Mouse (Mus musculus): ENCODE measurements around the gene Olfr266. TPM values are rescaled to one million over a fixed set of nuclear protein-coding genes. Genes with fewer than 3 reads are reported as not detected.

Gene Olfr266
- not detected in 2 replicates for polyA plus RNA-seq (2015; fragmentation: Nextera tagmentation; extraction: Ambion mirVana)

- H3K4me1 ChIP-seq (replicated peaks): no peaks in the 10 kb centered on the region
- no peaks in the 10 kb centered on the region for H3K9me3 ChIP-seq
- no peak for ATAC-seq (ENCODE audit: low read depth)
- H3K4me3 ChIP-seq: no peak within 1 kb of the TSS
- H3K9ac ChIP-seq: no peak within 1 kb of the TSS
- no peak within 1 kb of the TSS for H3K4me2 ChIP-seq
- WGBS: 78% methylated on average over 1 of the region's 1 CpGs
- H3K36me3 ChIP-seq: no peaks in the 10 kb centered on the region
- H3K27me3 ChIP-seq: no peaks in the 10 kb centered on the region
- H3K27ac ChIP-seq (replicated peaks): no peak within 1 kb of the TSS
Observed at GRCm38 (mm10) chr3:106826187-106826586, at the start of gene Olfr266. TSS of gene Olfr266 (minus strand) at chr3:106826287.

- Histone ChIP-seq H3K36me3 (no peaks in the 10 kb centered on the region), H3K9me3 (no peaks in the 10 kb centered on the region), H3K9ac (no peak overlapping the region), H3K27me3 (no peaks in the 10 kb centered on the region), H3K27ac (replicated peaks) (no peak overlapping the region), H3K4me3 (no peak overlapping the region), H3K4me2 (no peak overlapping the region), H3K4me1 (replicated peaks) (no peaks in the 10 kb centered on the region)
- no peak for ATAC-seq (ENCODE audit: low read depth)
- 91% methylated on average over 1 of the region's 1 CpGs for WGBS
Observed at GRCm38 (mm10) chr3:106875626-106876025, 49.5 kb upstream of the Olfr266 start.

GRCm38 (mm10) chr3:106872893-106873292 is 46.8 kb upstream of the Olfr266 start:
- no peak overlapping the region for H3K4me3 ChIP-seq
- H3K9me3 ChIP-seq: no peaks in the 10 kb centered on the region
- H3K4me1 ChIP-seq (replicated peaks): no peaks in the 10 kb centered on the region
- no peak overlapping the region for H3K4me2 ChIP-seq
- no peak overlapping the region for H3K9ac ChIP-seq
- no peak for ATAC-seq (ENCODE audit: low read depth)
- no peaks in the 10 kb centered on the region for H3K27me3 ChIP-seq
- H3K27ac ChIP-seq (replicated peaks): no peak overlapping the region
- no peaks in the 10 kb centered on the region for H3K36me3 ChIP-seq

GRCm38 (mm10) chr3:106832107-106832506 is 6.0 kb upstream of the Olfr266 start:
- 100% methylated on average over 1 of the region's 1 CpGs for WGBS
- Histone ChIP-seq H3K9me3 (peaks cover 15% of the 10 kb centered on the region; the same call in 1 of the 2 replicates), H3K4me1 (replicated peaks) (no peaks in the 10 kb centered on the region), H3K9ac (no peak overlapping the region), H3K27ac (replicated peaks) (no peak overlapping the region), H3K4me3 (no peak overlapping the region), H3K4me2 (no peak overlapping the region), H3K36me3 (no peaks in the 10 kb centered on the region), H3K27me3 (no peaks in the 10 kb centered on the region)
- ATAC-seq (ENCODE audit: low read depth): no peak

GRCm38 (mm10) chr3:106817676-106818075 is 8.4 kb downstream of the Olfr266 start:
- Histone ChIP-seq H3K9ac (no peak overlapping the region), H3K4me1 (replicated peaks) (no peaks in the 10 kb centered on the region), H3K9me3 (0 out of 2 replicates have a peak, but pooled peaks cover 3% of the 10 kb centered on the region), H3K4me3 (no peak overlapping the region), H3K27me3 (no peaks in the 10 kb centered on the region), H3K36me3 (no peaks in the 10 kb centered on the region), H3K27ac (replicated peaks) (no peak overlapping the region), H3K4me2 (no peak overlapping the region)
- ATAC-seq (ENCODE audit: low read depth): no peak
- WGBS: 84% methylated on average over 2 of the region's 2 CpGs

- Histone ChIP-seq H3K9ac (no peak overlapping the region), H3K27ac (replicated peaks) (no peak overlapping the region), H3K4me2 (no peak overlapping the region), H3K36me3 (no peaks in the 10 kb centered on the region), H3K4me3 (no peak overlapping the region), H3K27me3 (no peaks in the 10 kb centered on the region), H3K4me1 (replicated peaks) (no peaks in the 10 kb centered on the region), H3K9me3 (no peaks in the 10 kb centered on the region)
- no peak for ATAC-seq (ENCODE audit: low read depth)
- 74% methylated on average over 2 of the region's 2 CpGs for WGBS
Observed at GRCm38 (mm10) chr3:106808972-106809695, 17.0 kb downstream of the Olfr266 start.

GRCm38 (mm10) chr3:106798079-106798478 is 28.0 kb downstream of the Olfr266 start:
- Histone ChIP-seq H3K27me3 (no peaks in the 10 kb centered on the region), H3K9me3 (peaks cover 6% of the 10 kb centered on the region; the same call in 1 of the 2 replicates), H3K36me3 (no peaks in the 10 kb centered on the region), H3K27ac (replicated peaks) (no peak overlapping the region), H3K4me1 (replicated peaks) (no peaks in the 10 kb centered on the region), H3K4me2 (no peak overlapping the region), H3K4me3 (no peak overlapping the region), H3K9ac (no peak overlapping the region)
- ATAC-seq (ENCODE audit: low read depth): no peak

- Histone ChIP-seq H3K27ac (replicated peaks) (no peak within 1 kb of the TSS), H3K4me3 (no peak within 1 kb of the TSS), H3K36me3 (no peaks in the 10 kb centered on the region), H3K9me3 (peaks cover 6% of the 10 kb centered on the region; the same call in 1 of the 2 replicates), H3K4me2 (no peak within 1 kb of the TSS), H3K9ac (no peak within 1 kb of the TSS), H3K4me1 (replicated peaks) (no peaks in the 10 kb centered on the region), H3K27me3 (no peaks in the 10 kb centered on the region)
- no peak for ATAC-seq (ENCODE audit: low read depth)
- 88% methylated on average over 2 of the region's 2 CpGs for WGBS
Observed at GRCm38 (mm10) chr3:106789930-106790329, 36.2 kb downstream of the Olfr266 start, which contains the start of gene Cd53. TSS of gene Cd53 (minus strand) at chr3:106790149.

GRCm38 (mm10) chr3:106788440-106788887 is 37.6 kb downstream of the Olfr266 start:
- no peaks in the 10 kb centered on the region for H3K4me1 ChIP-seq (replicated peaks)
- no peak overlapping the region for H3K27ac ChIP-seq (replicated peaks)
- no peaks in the 10 kb centered on the region for H3K27me3 ChIP-seq
- peaks cover 3% of the 10 kb centered on the region; the same call in 1 of the 2 replicates for H3K9me3 ChIP-seq
- WGBS: 64% methylated on average over 2 of the region's 2 CpGs
- H3K4me3 ChIP-seq: no peak overlapping the region
- ATAC-seq (ENCODE audit: low read depth): no peak
- no peak overlapping the region for H3K4me2 ChIP-seq
- no peak overlapping the region for H3K9ac ChIP-seq
- H3K36me3 ChIP-seq: no peaks in the 10 kb centered on the region

- H3K36me3 ChIP-seq: no peaks in the 10 kb centered on the region
- H3K27ac ChIP-seq (replicated peaks): no peak overlapping the region
- H3K27me3 ChIP-seq: no peaks in the 10 kb centered on the region
- H3K4me1 ChIP-seq (replicated peaks): no peaks in the 10 kb centered on the region
- H3K4me3 ChIP-seq: no peak overlapping the region
- no peak for ATAC-seq (ENCODE audit: low read depth)
- no peaks in the 10 kb centered on the region for H3K9me3 ChIP-seq
- H3K4me2 ChIP-seq: no peak overlapping the region
- no peak overlapping the region for H3K9ac ChIP-seq
Observed at GRCm38 (mm10) chr3:106787972-106788371, 38.1 kb downstream of the Olfr266 start.

- 77% methylated on average over 3 of the region's 3 CpGs for whole genome bisulfite sequencing
- no peak overlapping the region for H3K27ac ChIP-seq (replicated peaks)
- no peak overlapping the region for H3K9ac ChIP-seq
- no peak overlapping the region for H3K4me2 ChIP-seq
- no peak for ATAC-seq (ENCODE audit: low read depth)
- H3K36me3 ChIP-seq: no peaks in the 10 kb centered on the region
- H3K4me3 ChIP-seq: no peak overlapping the region
- no peaks in the 10 kb centered on the region for H3K27me3 ChIP-seq
- H3K9me3 ChIP-seq: no peaks in the 10 kb centered on the region
- no peaks in the 10 kb centered on the region for H3K4me1 ChIP-seq (replicated peaks)
Observed at GRCm38 (mm10) chr3:106785130-106785529, 41.0 kb downstream of the Olfr266 start.

- H3K27ac ChIP-seq (replicated peaks): no peak overlapping the region
- H3K9me3 ChIP-seq: no peaks in the 10 kb centered on the region
- ATAC-seq (ENCODE audit: low read depth): no peak
- WGBS: 93% methylated on average over 1 of the region's 1 CpGs
- H3K36me3 ChIP-seq: no peaks in the 10 kb centered on the region
- no peak overlapping the region for H3K4me3 ChIP-seq
- H3K4me1 ChIP-seq (replicated peaks): no peaks in the 10 kb centered on the region
- no peak overlapping the region for H3K9ac ChIP-seq
- H3K27me3 ChIP-seq: no peaks in the 10 kb centered on the region
- H3K4me2 ChIP-seq: no peak overlapping the region
Observed at GRCm38 (mm10) chr3:106771834-106772233, 54.3 kb downstream of the Olfr266 start.
